Mouse (Mus musculus) liver, embryonic 16.5 days (tissue): ENCODE data around the gene AU021092. TPM values are rescaled to one million over a fixed set of nuclear protein-coding genes. Genes with fewer than 3 reads are reported as not detected.
"Not testable (repeated sequence)": the region's sequence is repeated elsewhere in the genome, so short reads cannot be mapped to it uniquely, and the experiment has no call there.

ENCODE experiments used
- ATAC-seq: fragments of 200-750 bp; cut with Nextera tagmentation; 2 replicates; pipeline ENCODE4 v1.8.0; 2017; ENCODE audit warnings: low read depth, mild to moderate bottlenecking, moderate number of reproducible peaks, moderate library complexity
- H3K27ac ChIP-seq: fragments of 300-500 bp; sonication (generic); 2 replicates; pipeline ENCODE4 v1.5.1; 2014; ENCODE audit warnings: mild to moderate bottlenecking, low read length
- H3K27me3 ChIP-seq: fragments of 300-500 bp; sonication (generic); 2 replicates; pipeline ENCODE4 v1.6.1; 2014; ENCODE audit warnings: low read depth, low read length, mixed read lengths; ENCODE audit not compliant: control insufficient read depth, insufficient read depth
- H3K36me3 ChIP-seq: fragments of 300-500 bp; sonication (generic); 2 replicates; pipeline ENCODE4 v1.6.1; 2014; ENCODE audit warnings: mild to moderate bottlenecking; ENCODE audit not compliant: control insufficient read depth, insufficient read depth
- H3K4me1 ChIP-seq: fragments of 300-500 bp; sonication (generic); 2 replicates; pipeline ENCODE4 v1.6.1; 2014; ENCODE audit warnings: low read depth, low read length, mixed read lengths; ENCODE audit not compliant: control insufficient read depth
- H3K4me2 ChIP-seq: fragments of 300-500 bp; sonication (generic); 2 replicates; pipeline ENCODE4 v1.6.1; 2014; ENCODE audit warnings: low read depth, low read length, mixed read lengths
- H3K4me3 ChIP-seq: fragments of 300-500 bp; sonication (generic); 2 replicates; pipeline ENCODE4 v1.5.1; 2014; ENCODE audit warnings: low read depth, mild to moderate bottlenecking, low read length
- H3K9ac ChIP-seq: fragments of 300-500 bp; sonication (generic); 2 replicates; pipeline ENCODE4 v1.6.1; 2014; ENCODE audit warnings: low read depth, low read length
- H3K9me3 ChIP-seq: fragments of 300-500 bp; sonication (generic); replicated peaks from 2 replicates; pipeline ENCODE4 v1.6.1; 2016; ENCODE audit warnings: low read length; ENCODE audit not compliant: control insufficient read depth
- WGBS: fragments of 180-500 bp; shearing (Covaris S2); extraction: QIAGEN DNeasy Blood & Tissue Kit; methylation state at CpG from one replicate; pipeline ENCODE4 v1.1.7; 2014; ENCODE audit not compliant: insufficient replicate concordance; 5-methylcytosine and 5-hydroxymethylcytosine counted together
- polyA plus RNA-seq: library from polyadenylated mRNA; unstranded; fragments of >200 nt; fragmentation: Nextera tagmentation; extraction: Ambion mirVana; gene quantifications from 2 replicates; pipeline ENCODE4 v1.2.1, GENCODE M21; 2015

The AU021092 gene
- polyA plus RNA-seq, 1 experiment from 2014 or later = 0.81 TPM

GRCm38 (mm10) chr16:5250891-5251290 lies 28.8 kb upstream of the AU021092 start:
- ATAC-seq = no peak

GRCm38 (mm10) chr16:5244411-5244810 lies 22.3 kb upstream of the AU021092 start:
- Histone ChIP-seq H3K27ac (no peak overlapping the region), H3K4me1 (no peaks in the 10 kb centered on the region), H3K36me3 (no peaks in the 10 kb centered on the region; the same call in none of the 2 replicates), H3K4me2 (no peak overlapping the region), H3K4me3 (no peak overlapping the region), H3K9me3 (no peaks in the 10 kb centered on the region), H3K9ac (no peak overlapping the region), H3K27me3 (no peaks in the 10 kb centered on the region)
- ATAC-seq = peak; percentile 59; the same call in 1 of the 2 replicates
- WGBS = 28% methylated on average over 7 of the region's 7 CpGs

More at GRCm38 (mm10) chr16:5250891-5251290, 28.8 kb upstream of the AU021092 start:
- peaks cover 15% of the 10 kb centered on the region for H3K4me1 ChIP-seq
- H3K9me3 ChIP-seq = no peaks in the 10 kb centered on the region
- no peak overlapping the region for H3K9ac ChIP-seq
- H3K27ac ChIP-seq = no peak overlapping the region
- no peaks in the 10 kb centered on the region for H3K27me3 ChIP-seq
- no peak overlapping the region for H3K4me3 ChIP-seq
- no peak overlapping the region for H3K4me2 ChIP-seq
- WGBS = 63% methylated on average over 3 of the region's 3 CpGs
- no peaks in the 10 kb centered on the region; the same call in 1 of the 2 replicates for H3K36me3 ChIP-seq

- H3K36me3 ChIP-seq = no peaks in the 10 kb centered on the region; the same call in none of the 2 replicates
- no peak for ATAC-seq
- H3K9me3 ChIP-seq = no peaks in the 10 kb centered on the region
- no peak overlapping the region for H3K4me3 ChIP-seq
- 76% methylated on average over 6 of the region's 6 CpGs for WGBS
- no peak overlapping the region for H3K9ac ChIP-seq
- H3K4me2 ChIP-seq = no peak overlapping the region
- no peaks in the 10 kb centered on the region for H3K4me1 ChIP-seq
- no peak overlapping the region for H3K27ac ChIP-seq
- H3K27me3 ChIP-seq = no peaks in the 10 kb centered on the region
Observed at GRCm38 (mm10) chr16:5242882-5243281, 20.8 kb upstream of the AU021092 start.

- Histone ChIP-seq H3K9ac (no peak overlapping the region), H3K27me3 (no peaks in the 10 kb centered on the region), H3K4me1 (no peaks in the 10 kb centered on the region), H3K36me3 (no peaks in the 10 kb centered on the region; the same call in 1 of the 2 replicates), H3K4me2 (no peak overlapping the region), H3K27ac (no peak overlapping the region), H3K4me3 (no peak overlapping the region), H3K9me3 (no peaks in the 10 kb centered on the region)
- WGBS = 83% methylated on average over 4 of the region's 4 CpGs
- no peak for ATAC-seq
Observed at GRCm38 (mm10) chr16:5242355-5242754, 20.3 kb upstream of the AU021092 start.

- no peaks in the 10 kb centered on the region for H3K9me3 ChIP-seq
- peaks cover 10% of the 10 kb centered on the region for H3K4me1 ChIP-seq
- WGBS = 1% methylated on average over 47 of the region's 47 CpGs
- H3K27me3 ChIP-seq = no peaks in the 10 kb centered on the region
- H3K4me3 ChIP-seq = peak within 1 kb of the TSS; percentile 81
- H3K36me3 ChIP-seq = no peaks in the 10 kb centered on the region
- peak; percentile 95 for ATAC-seq
- H3K27ac ChIP-seq = peak within 1 kb of the TSS; percentile 24
- H3K4me2 ChIP-seq = peak within 1 kb of the TSS; percentile 85
- peak within 1 kb of the TSS; percentile 74 for H3K9ac ChIP-seq
Observed at GRCm38 (mm10) chr16:5233418-5234313, 11.6 kb upstream of the AU021092 start, which contains the start of gene Alg1. Alg1 (plus strand) TSS chr16:5233621.

GRCm38 (mm10) chr16:5232982-5233381 lies 10.9 kb upstream of the AU021092 start:
- Histone ChIP-seq H3K4me1 (peaks cover 10% of the 10 kb centered on the region), H3K27ac (no peak overlapping the region; the same call in 1 of the 2 replicates), H3K27me3 (no peaks in the 10 kb centered on the region), H3K9me3 (no peaks in the 10 kb centered on the region), H3K36me3 (no peaks in the 10 kb centered on the region), H3K4me3 (peak overlapping the region; percentile 81), H3K4me2 (peak overlapping the region; percentile 85), H3K9ac (no peak overlapping the region)
- no peak for ATAC-seq
- WGBS = 63% methylated on average over 4 of the region's 4 CpGs

- H3K9ac ChIP-seq, H3K36me3 ChIP-seq, H3K27me3 ChIP-seq, H3K4me2 ChIP-seq, H3K4me1 ChIP-seq, H3K4me3 ChIP-seq, ATAC-seq, H3K9me3 ChIP-seq, H3K27ac ChIP-seq: not testable (repeated sequence)
- 57% methylated on average over 3 of the region's 3 CpGs for WGBS
Observed at GRCm38 (mm10) chr16:5228103-5228502, 6.0 kb upstream of the AU021092 start.

- H3K4me2 ChIP-seq, H3K27me3 ChIP-seq, H3K4me1 ChIP-seq, ATAC-seq, H3K4me3 ChIP-seq, H3K9me3 ChIP-seq, H3K36me3 ChIP-seq, H3K27ac ChIP-seq, H3K9ac ChIP-seq: not testable (repeated sequence)
- 67% methylated on average over 19 of the region's 19 CpGs for WGBS
Observed at GRCm38 (mm10) chr16:5227501-5227900, 5.4 kb upstream of the AU021092 start.

- H3K4me1 ChIP-seq, H3K4me2 ChIP-seq, H3K27me3 ChIP-seq, ATAC-seq, H3K9ac ChIP-seq, H3K4me3 ChIP-seq, H3K27ac ChIP-seq, H3K36me3 ChIP-seq, H3K9me3 ChIP-seq: not testable (repeated sequence)
- WGBS = 9% methylated on average over 1 of the region's 1 CpGs
Observed at GRCm38 (mm10) chr16:5226534-5226933, 4.4 kb upstream of the AU021092 start.
